Mouse (Mus musculus): ENCODE data around the gene Tgfa. TPM values are rescaled to one million over a fixed set of nuclear protein-coding genes. Genes with fewer than 3 reads are reported as not detected.

Tgfa gene
- polyA plus RNA-seq, 1 experiment, result not detected

GRCm38 (mm10) chr6:86305680-86306079, 110.7 kb downstream of the Tgfa start:
- Histone ChIP-seq H3K4me1 (ENCODE audit: control insufficient read depth, insufficient read depth, low read length) (no peaks in the 10 kb centered on the region), H3K4me3 (ENCODE audit: insufficient read depth, low read length) (no peak overlapping the region), H3K27ac (ENCODE audit: insufficient read depth, low read depth, low read length) (no peak overlapping the region)
- no peak for TF ChIP-seq POLR2A (IDR thresholded peaks at IDR 0.05; ENCODE audit: borderline replicate concordance, low read depth, low read length)
- no peak for TF ChIP-seq CTCF (IDR thresholded peaks at IDR 0.05; ENCODE audit: low read depth, low read length)

- TF ChIP-seq POLR2A (IDR thresholded peaks at IDR 0.05; ENCODE audit: borderline replicate concordance, low read depth, low read length) (no peak), CTCF (IDR thresholded peaks at IDR 0.05; ENCODE audit: low read depth, low read length) (no peak)
- Histone ChIP-seq H3K27ac (ENCODE audit: insufficient read depth, low read depth, low read length) (no peak overlapping the region), H3K4me1 (ENCODE audit: control insufficient read depth, insufficient read depth, low read length) (no peaks in the 10 kb centered on the region), H3K4me3 (ENCODE audit: insufficient read depth, low read length) (no peak overlapping the region)
Observed at GRCm38 (mm10) chr6:86314011-86314410, 119.0 kb downstream of the Tgfa start.

GRCm38 (mm10) chr6:86317066-86317465, 122.0 kb downstream of the Tgfa start:
- Histone ChIP-seq H3K27ac (ENCODE audit: insufficient read depth, low read depth, low read length) (no peak overlapping the region), H3K4me1 (ENCODE audit: control insufficient read depth, insufficient read depth, low read length) (no peaks in the 10 kb centered on the region), H3K4me3 (ENCODE audit: insufficient read depth, low read length) (no peak overlapping the region)
- TF ChIP-seq CTCF (IDR thresholded peaks at IDR 0.05; ENCODE audit: low read depth, low read length) (no peak), POLR2A (IDR thresholded peaks at IDR 0.05; ENCODE audit: borderline replicate concordance, low read depth, low read length) (no peak)

- Histone ChIP-seq H3K27ac (ENCODE audit: insufficient read depth, low read depth, low read length) (no peak overlapping the region), H3K4me3 (ENCODE audit: insufficient read depth, low read length) (no peak overlapping the region), H3K4me1 (ENCODE audit: control insufficient read depth, insufficient read depth, low read length) (no peaks in the 10 kb centered on the region)
- TF ChIP-seq POLR2A (IDR thresholded peaks at IDR 0.05; ENCODE audit: borderline replicate concordance, low read depth, low read length) (no peak), CTCF (IDR thresholded peaks at IDR 0.05; ENCODE audit: low read depth, low read length) (no peak)
Observed at GRCm38 (mm10) chr6:86318855-86319254, 123.8 kb downstream of the Tgfa start.

GRCm38 (mm10) chr6:86322031-86322563, 127.1 kb downstream of the Tgfa start:
- no peak for TF ChIP-seq POLR2A (IDR thresholded peaks at IDR 0.05; ENCODE audit: borderline replicate concordance, low read depth, low read length)
- TF ChIP-seq CTCF (IDR thresholded peaks at IDR 0.05; ENCODE audit: low read depth, low read length), result no peak
- Histone ChIP-seq H3K4me3 (ENCODE audit: insufficient read depth, low read length) (no peak overlapping the region), H3K27ac (ENCODE audit: insufficient read depth, low read depth, low read length) (no peak overlapping the region), H3K4me1 (ENCODE audit: control insufficient read depth, insufficient read depth, low read length) (no peaks in the 10 kb centered on the region)

- Histone ChIP-seq H3K4me3 (ENCODE audit: insufficient read depth, low read length) (no peak overlapping the region), H3K27ac (ENCODE audit: insufficient read depth, low read depth, low read length) (no peak overlapping the region), H3K4me1 (ENCODE audit: control insufficient read depth, insufficient read depth, low read length) (no peaks in the 10 kb centered on the region)
- TF ChIP-seq CTCF (IDR thresholded peaks at IDR 0.05; ENCODE audit: low read depth, low read length) (no peak), POLR2A (IDR thresholded peaks at IDR 0.05; ENCODE audit: borderline replicate concordance, low read depth, low read length) (no peak)
Observed at GRCm38 (mm10) chr6:86322991-86323390, 128.0 kb downstream of the Tgfa start.

GRCm38 (mm10) chr6:86324400-86324799, 129.4 kb downstream of the Tgfa start:
- Histone ChIP-seq H3K4me1 (ENCODE audit: control insufficient read depth, insufficient read depth, low read length) (no peaks in the 10 kb centered on the region), H3K4me3 (ENCODE audit: insufficient read depth, low read length) (no peak overlapping the region), H3K27ac (ENCODE audit: insufficient read depth, low read depth, low read length) (no peak overlapping the region)
- TF ChIP-seq CTCF (IDR thresholded peaks at IDR 0.05; ENCODE audit: low read depth, low read length), result no peak
- no peak for TF ChIP-seq POLR2A (IDR thresholded peaks at IDR 0.05; ENCODE audit: borderline replicate concordance, low read depth, low read length)

Other genes starting within 250 kb of the Tgfa start
- gene Dusp11, start 233.6 kb upstream of the Tgfa start, polyA plus RNA-seq (2012; ENCODE audit: insufficient read depth, insufficient read length, missing spikeins), result 105 and 108 TPM in 2 replicates
- gene Figla, start 179.1 kb upstream of the Tgfa start, polyA plus RNA-seq (2012; ENCODE audit: insufficient read depth, insufficient read length, missing spikeins), result not detected in 2 replicates
- gene Add2, start 166.5 kb upstream of the Tgfa start, polyA plus RNA-seq (2012; ENCODE audit: insufficient read depth, insufficient read length, missing spikeins), result not detected in 2 replicates
- gene Fam136a, start 170.4 kb downstream of the Tgfa start, polyA plus RNA-seq (2012; ENCODE audit: insufficient read depth, insufficient read length, missing spikeins), result 11.0 and 13.2 TPM in 2 replicates
- 122 and 159 TPM in 2 replicates for gene Snrpg, start 176.1 kb downstream of the Tgfa start, polyA plus RNA-seq (2012; ENCODE audit: insufficient read depth, insufficient read length, missing spikeins)
- 98.9 and 99.9 TPM in 2 replicates for gene Pcyox1, start 201.9 kb downstream of the Tgfa start, polyA plus RNA-seq (2012; ENCODE audit: insufficient read depth, insufficient read length, missing spikeins)
- 49.7 and 67.7 TPM in 2 replicates for gene Tia1, start 209.0 kb downstream of the Tgfa start, polyA plus RNA-seq (2012; ENCODE audit: insufficient read depth, insufficient read length, missing spikeins)
- not detected in 2 replicates for gene Gm44790, start 231.4 kb downstream of the Tgfa start, polyA plus RNA-seq (2012; ENCODE audit: insufficient read depth, insufficient read length, missing spikeins)
- gene C87436, start 243.2 kb downstream of the Tgfa start, polyA plus RNA-seq (2012; ENCODE audit: insufficient read depth, insufficient read length, missing spikeins), result 16.6 and 20.3 TPM in 2 replicates

Data from bone marrow macrophage, adult 2 months (primary cell).